Mouse (Mus musculus) midbrain, embryonic 13.5 days (tissue): ENCODE data around the gene E130308A19Rik. TPM values are rescaled to one million over a fixed set of nuclear protein-coding genes. Genes with fewer than 3 reads are reported as not detected.

Experiments used
- ATAC-seq: fragments of 200-750 bp; cut with Nextera tagmentation; 2 replicates; pipeline ENCODE4 v1.8.0; 2017; ENCODE audit warnings: mild to moderate bottlenecking, moderate TSS enrichment, moderate library complexity
- H3K27ac ChIP-seq: fragments of 300-500 bp; sonication (generic); 2 replicates; pipeline ENCODE4 v1.5.1; 2015; ENCODE audit warnings: inconsistent platforms, mild to moderate bottlenecking, moderate library complexity
- H3K27me3 ChIP-seq: fragments of 300-500 bp; sonication (generic); 2 replicates; pipeline ENCODE4 v1.6.1; 2015; ENCODE audit warnings: mild to moderate bottlenecking, inconsistent platforms
- H3K36me3 ChIP-seq: fragments of 300-500 bp; sonication (generic); 2 replicates; pipeline ENCODE4 v1.6.1; 2015; ENCODE audit warnings: mild to moderate bottlenecking, inconsistent platforms
- H3K4me1 ChIP-seq: fragments of 300-500 bp; sonication (generic); replicated peaks from 2 replicates; pipeline ENCODE4 v1.6.1; 2015; ENCODE audit warnings: inconsistent platforms
- H3K4me2 ChIP-seq: fragments of 300-500 bp; sonication (generic); replicated peaks from 2 replicates; pipeline ENCODE4 v1.6.1; 2015; ENCODE audit warnings: moderate library complexity, mild to moderate bottlenecking, inconsistent platforms
- H3K4me3 ChIP-seq: fragments of 300-500 bp; sonication (generic); replicated peaks from 2 replicates; pipeline ENCODE4 v1.5.1; 2015; ENCODE audit warnings: mild to moderate bottlenecking, inconsistent platforms
- H3K9ac ChIP-seq: fragments of 300-500 bp; sonication (generic); replicated peaks from 2 replicates; pipeline ENCODE4 v1.6.1; 2015; ENCODE audit warnings: mild to moderate bottlenecking, inconsistent platforms
- H3K9me3 ChIP-seq: fragments of 300-500 bp; sonication (generic); 2 replicates; pipeline ENCODE4 v1.6.1; 2016; ENCODE audit warnings: mild to moderate bottlenecking, inconsistent platforms
- WGBS: fragments of 180-500 bp; shearing (Covaris S2); methylation state at CpG from one replicate; pipeline ENCODE4 v1.1.7; 2015; 5-methylcytosine and 5-hydroxymethylcytosine counted together
- polyA plus RNA-seq: library from polyadenylated mRNA; unstranded; fragments of >200 nt; fragmentation: Nextera tagmentation; extraction: Ambion mirVana; gene quantifications from 2 replicates; pipeline ENCODE4 v1.2.1, GENCODE M21; 2015

Gene E130308A19Rik
- polyA plus RNA-seq, 1 experiment from 2014 or later: 62.6 TPM

- no peak for ATAC-seq
- Histone ChIP-seq H3K4me3 (no peak overlapping the region), H3K27me3 (no peaks in the 10 kb centered on the region), H3K36me3 (peaks cover 16% of the 10 kb centered on the region), H3K4me1 (0 out of 2 replicates have a peak, but pooled peaks cover 5% of the 10 kb centered on the region), H3K27ac (no peak overlapping the region), H3K9ac (no peak overlapping the region), H3K9me3 (no peaks in the 10 kb centered on the region), H3K4me2 (no peak overlapping the region)
- 88% methylated on average over 9 of the region's 9 CpGs for WGBS
Measured at GRCm38 (mm10) chr4:59756332-59757082, 130.5 kb downstream of the E130308A19Rik start.

GRCm38 (mm10) chr4:59757452-59758435, 131.7 kb downstream of the E130308A19Rik start:
- H3K4me1 ChIP-seq: 0 out of 2 replicates have a peak, but pooled peaks cover 5% of the 10 kb centered on the region
- no peak overlapping the region for H3K4me3 ChIP-seq
- H3K27ac ChIP-seq: no peak overlapping the region
- no peak for ATAC-seq
- 84% methylated on average over 12 of the region's 12 CpGs for WGBS
- H3K9me3 ChIP-seq: no peaks in the 10 kb centered on the region
- peaks cover 8% of the 10 kb centered on the region for H3K36me3 ChIP-seq
- H3K4me2 ChIP-seq: no peak overlapping the region
- H3K9ac ChIP-seq: no peak overlapping the region
- no peaks in the 10 kb centered on the region for H3K27me3 ChIP-seq

DNA sequence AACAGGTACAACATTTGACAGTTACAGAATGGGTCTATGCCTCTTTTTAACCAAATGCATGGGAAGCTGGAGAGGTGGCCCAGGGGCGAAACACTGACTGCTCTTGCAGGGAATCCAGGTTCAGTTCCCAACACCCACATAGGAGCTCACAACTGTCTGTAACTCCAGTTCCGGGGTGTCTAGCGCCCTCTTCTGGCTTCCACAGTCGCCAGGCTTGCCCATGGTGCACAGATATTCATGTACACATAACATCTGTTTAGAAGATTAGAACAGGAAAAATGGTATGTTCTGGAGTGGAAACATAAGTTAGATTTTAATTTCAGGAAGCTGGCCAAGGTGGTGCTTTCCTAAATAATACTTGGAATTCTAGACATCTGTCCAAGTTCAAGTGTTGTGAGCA, 134.0 kb downstream of the E130308A19Rik start:
- Histone ChIP-seq H3K27me3 (no peaks in the 10 kb centered on the region), H3K4me3 (no peak overlapping the region), H3K36me3 (no peaks in the 10 kb centered on the region), H3K4me1 (peaks cover 3% of the 10 kb centered on the region; the same call in 1 of the 2 replicates), H3K27ac (no peak overlapping the region), H3K4me2 (no peak overlapping the region), H3K9ac (no peak overlapping the region), H3K9me3 (no peaks in the 10 kb centered on the region)
- no peak for ATAC-seq
- WGBS: 74% methylated on average over 4 of the region's 4 CpGs

DNA sequence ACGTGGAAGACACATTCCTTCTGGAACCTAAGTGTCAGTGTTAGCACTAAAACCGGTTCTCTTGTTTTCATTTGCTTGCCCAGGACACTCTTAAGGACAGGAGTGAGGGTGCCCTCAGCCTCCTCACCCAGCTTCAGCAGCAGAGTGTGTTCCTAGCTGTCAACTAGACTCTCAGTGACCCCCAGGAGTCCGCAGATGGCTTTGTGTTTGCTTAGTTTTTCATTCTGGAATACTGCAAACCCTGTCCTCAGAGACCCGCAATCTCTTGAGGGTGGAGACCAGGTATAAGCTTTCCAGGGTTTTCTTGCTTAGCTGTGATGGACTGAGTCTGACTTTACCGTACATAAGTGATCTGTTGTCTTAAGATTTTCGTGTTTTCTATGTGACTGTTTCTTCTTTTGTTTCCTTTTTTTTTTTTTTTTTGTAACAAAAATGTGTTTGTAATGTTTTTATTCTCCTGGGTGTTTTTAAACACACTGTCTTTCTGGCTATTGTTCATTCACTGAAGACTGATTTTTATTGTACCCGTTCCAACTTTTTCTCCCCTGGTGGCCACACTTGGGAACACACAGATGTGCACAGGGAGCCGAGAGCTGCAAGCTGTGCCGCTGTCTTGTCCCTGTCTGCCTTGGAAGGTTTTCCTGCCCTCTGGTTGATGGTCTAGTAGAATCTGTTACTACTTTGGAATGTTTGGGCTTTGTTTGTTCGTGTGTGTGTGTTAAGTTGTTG, 134.8 kb downstream of the E130308A19Rik start:
- 61% methylated on average over 10 of the region's 10 CpGs for WGBS
- no peak overlapping the region for H3K4me3 ChIP-seq
- no peak overlapping the region for H3K9ac ChIP-seq
- no peaks in the 10 kb centered on the region for H3K27me3 ChIP-seq
- H3K27ac ChIP-seq: no peak overlapping the region
- no peaks in the 10 kb centered on the region for H3K36me3 ChIP-seq
- no peak for ATAC-seq
- peaks cover 11% of the 10 kb centered on the region for H3K4me1 ChIP-seq
- no peak overlapping the region for H3K4me2 ChIP-seq
- H3K9me3 ChIP-seq: no peaks in the 10 kb centered on the region

DNA sequence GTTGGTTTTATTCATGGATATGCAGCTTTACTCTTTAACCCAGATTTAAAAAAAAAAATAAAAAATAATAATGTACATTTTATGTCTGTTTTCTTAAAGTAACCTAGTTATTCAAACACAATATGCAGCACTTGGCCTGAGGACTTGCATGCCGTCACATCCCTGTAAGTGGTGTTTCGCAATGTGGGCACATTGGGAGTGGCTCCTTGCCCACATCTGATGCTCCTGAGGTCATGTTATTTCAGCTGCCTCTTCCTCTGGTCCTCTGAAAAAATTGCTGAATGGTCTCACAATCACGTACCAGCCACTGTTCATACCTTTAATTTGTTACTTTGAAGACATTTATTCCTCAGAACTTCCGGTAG, 135.3 kb downstream of the E130308A19Rik start:
- Histone ChIP-seq H3K4me1 (peaks cover 12% of the 10 kb centered on the region), H3K4me3 (no peak overlapping the region), H3K9ac (no peak overlapping the region), H3K9me3 (no peaks in the 10 kb centered on the region), H3K27me3 (no peaks in the 10 kb centered on the region), H3K4me2 (no peak overlapping the region), H3K36me3 (no peaks in the 10 kb centered on the region), H3K27ac (no peak overlapping the region)
- WGBS: 91% methylated on average over 4 of the region's 4 CpGs
- ATAC-seq: no peak

DNA sequence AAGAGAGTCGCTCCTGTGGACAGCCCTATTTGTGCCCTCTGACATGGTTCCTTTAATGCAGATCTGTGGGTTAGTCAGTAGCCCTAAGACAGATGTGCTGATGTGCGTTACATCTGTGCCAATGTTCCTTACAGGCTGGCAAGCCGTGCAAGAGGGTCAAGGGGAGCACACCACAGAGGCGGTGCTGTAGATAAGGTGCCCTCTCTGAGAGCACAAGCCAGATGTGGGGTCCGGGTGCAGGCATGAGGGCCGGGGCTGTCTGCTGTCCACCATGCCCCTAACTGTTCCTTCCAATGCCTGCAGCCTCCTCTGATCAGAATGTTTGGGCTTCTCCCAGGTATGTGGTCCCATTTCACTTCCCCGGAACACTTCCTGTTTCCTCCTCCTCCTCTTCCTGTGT, 138.9 kb downstream of the E130308A19Rik start:
- peaks cover 10% of the 10 kb centered on the region for H3K4me1 ChIP-seq
- no peak overlapping the region for H3K27ac ChIP-seq
- no peak overlapping the region; the same call in 1 of the 2 replicates for H3K4me2 ChIP-seq
- ATAC-seq: no peak
- H3K9ac ChIP-seq: no peak overlapping the region
- WGBS: 77% methylated on average over 7 of the region's 7 CpGs
- peaks cover 4% of the 10 kb centered on the region; the same call in 1 of the 2 replicates for H3K36me3 ChIP-seq
- H3K4me3 ChIP-seq: no peak overlapping the region
- H3K27me3 ChIP-seq: no peaks in the 10 kb centered on the region
- no peaks in the 10 kb centered on the region for H3K9me3 ChIP-seq

DNA sequence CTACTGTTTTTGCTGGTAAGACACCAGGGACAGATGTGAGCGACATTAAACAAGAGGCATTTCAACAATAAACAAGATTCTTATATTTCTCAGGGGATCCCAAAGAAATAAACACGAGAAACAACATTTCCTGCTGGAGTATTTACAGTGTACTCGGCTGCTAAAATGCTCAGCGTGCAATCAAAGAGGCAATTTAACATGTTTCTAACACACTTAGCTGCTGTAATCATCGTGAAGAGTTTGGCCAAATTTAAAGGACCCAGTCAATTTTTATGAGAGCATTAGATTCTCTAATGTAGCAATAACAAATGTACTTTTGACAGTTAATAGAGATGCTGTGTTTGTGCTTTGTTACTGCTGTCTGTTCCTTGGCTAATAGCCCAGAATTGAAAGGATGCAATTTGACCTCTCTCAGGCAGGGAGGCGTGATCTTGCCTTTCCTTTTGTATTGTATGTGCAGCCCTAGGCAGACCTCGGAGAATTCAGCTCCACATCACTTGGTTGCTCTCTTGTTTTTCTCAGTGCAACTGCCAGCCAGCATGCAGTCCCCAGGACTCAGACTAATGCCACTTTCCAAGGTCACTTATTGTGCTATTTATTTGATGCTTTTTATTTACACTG, 139.5 kb downstream of the E130308A19Rik start:
- peaks cover 10% of the 10 kb centered on the region for H3K4me1 ChIP-seq
- no peaks in the 10 kb centered on the region for H3K27me3 ChIP-seq
- H3K27ac ChIP-seq: peak overlapping the region; percentile 41; the same call in 1 of the 2 replicates
- H3K9ac ChIP-seq: no peak overlapping the region
- peaks cover 10% of the 10 kb centered on the region for H3K36me3 ChIP-seq
- ATAC-seq: peak; percentile 79
- WGBS: 38% methylated on average over 7 of the region's 7 CpGs
- H3K4me3 ChIP-seq: no peak overlapping the region
- no peaks in the 10 kb centered on the region for H3K9me3 ChIP-seq
- H3K4me2 ChIP-seq: no peak overlapping the region; the same call in 1 of the 2 replicates

DNA sequence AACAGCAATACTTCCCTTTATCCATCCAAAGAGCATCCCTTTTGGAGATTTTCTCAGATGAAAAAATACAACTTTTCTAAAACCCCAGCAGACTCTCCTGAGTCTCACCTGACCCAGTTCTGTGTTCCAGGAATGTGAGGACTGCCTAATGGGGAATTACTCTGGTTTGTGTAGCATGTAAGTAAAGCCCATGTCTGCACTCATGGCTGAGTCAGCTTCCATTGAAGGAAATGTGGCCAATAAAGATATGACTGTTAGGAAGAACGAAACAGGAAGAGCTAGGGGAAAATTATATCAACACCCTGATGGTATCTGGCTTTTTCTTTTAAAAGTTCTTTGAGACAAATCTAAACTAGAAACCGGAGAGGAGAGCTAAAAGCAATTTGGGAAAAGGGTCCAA, 141.7 kb downstream of the E130308A19Rik start:
- Histone ChIP-seq H3K27ac (no peak overlapping the region), H3K9me3 (no peaks in the 10 kb centered on the region), H3K36me3 (peaks cover 27% of the 10 kb centered on the region), H3K4me1 (peaks cover 13% of the 10 kb centered on the region), H3K9ac (no peak overlapping the region), H3K27me3 (no peaks in the 10 kb centered on the region), H3K4me2 (no peak overlapping the region), H3K4me3 (no peak overlapping the region)
- ATAC-seq: no peak
- WGBS: 95% methylated on average over 2 of the region's 2 CpGs

GRCm38 (mm10) chr4:59772171-59772879, 146.3 kb downstream of the E130308A19Rik start:
- Histone ChIP-seq H3K9ac (no peak overlapping the region), H3K4me1 (0 out of 2 replicates have a peak, but pooled peaks cover 4% of the 10 kb centered on the region), H3K36me3 (peaks cover 39% of the 10 kb centered on the region), H3K27me3 (no peaks in the 10 kb centered on the region), H3K4me3 (no peak overlapping the region), H3K27ac (no peak overlapping the region), H3K4me2 (no peak overlapping the region), H3K9me3 (no peaks in the 10 kb centered on the region)
- ATAC-seq: no peak
- 27% methylated on average over 17 of the region's 17 CpGs for WGBS

- 76% methylated on average over 3 of the region's 3 CpGs for WGBS
- H3K9me3 ChIP-seq: no peaks in the 10 kb centered on the region
- H3K4me2 ChIP-seq: no peak overlapping the region
- peaks cover 13% of the 10 kb centered on the region for H3K4me1 ChIP-seq
- H3K36me3 ChIP-seq: peaks cover 12% of the 10 kb centered on the region
- no peak overlapping the region for H3K9ac ChIP-seq
- no peaks in the 10 kb centered on the region for H3K27me3 ChIP-seq
- no peak overlapping the region for H3K4me3 ChIP-seq
- no peak for ATAC-seq
- H3K27ac ChIP-seq: no peak overlapping the region
Measured at GRCm38 (mm10) chr4:59777828-59778227, 151.8 kb downstream of the E130308A19Rik start.

- no peaks in the 10 kb centered on the region; the same call in 1 of the 2 replicates for H3K36me3 ChIP-seq
- H3K4me3 ChIP-seq: no peak overlapping the region
- H3K4me2 ChIP-seq: no peak overlapping the region
- H3K4me1 ChIP-seq: peaks cover 13% of the 10 kb centered on the region
- WGBS: 25% methylated on average over 1 of the region's 1 CpGs
- H3K27me3 ChIP-seq: no peaks in the 10 kb centered on the region
- no peaks in the 10 kb centered on the region for H3K9me3 ChIP-seq
- no peak overlapping the region for H3K9ac ChIP-seq
- no peak for ATAC-seq
- no peak overlapping the region for H3K27ac ChIP-seq
Measured at GRCm38 (mm10) chr4:59780568-59780967, 154.6 kb downstream of the E130308A19Rik start.
